Mouse (Mus musculus) inflammation-experienced regulatory T-cells, adult 6 months (primary cell): ENCODE measurements at regions not wholly inside any gene's neighbourhood (a gene's known extent, or its start where the extent isn't known, plus 50 kb on each side); places are given as distances from the start of the nearest gene placed in this dataset.

Experiments used
- ATAC-seq: one replicate; pipeline ENCODE4 v1.8.0; 2017

- ATAC-seq = no peak
Measured at GRCm38 (mm10) chr1:193928607-193929006, 558.5 kb upstream of the Camk1g start.

GRCm38 (mm10) chr1:193922756-193923155 is 552.7 kb upstream of the Camk1g start:
- no peak for ATAC-seq

GRCm38 (mm10) chr1:193919243-193919642 is 549.1 kb upstream of the Camk1g start:
- ATAC-seq = no peak

- ATAC-seq = no peak
Measured at GRCm38 (mm10) chr1:193905711-193906110, 535.6 kb upstream of the Camk1g start.

- ATAC-seq = no peak
Measured at GRCm38 (mm10) chr1:193894072-193894471, 524.0 kb upstream of the Camk1g start.

- no peak for ATAC-seq
Measured at GRCm38 (mm10) chr1:193876540-193876939, 506.4 kb upstream of the Camk1g start.

GRCm38 (mm10) chr1:193876121-193876520 is 506.0 kb upstream of the Camk1g start:
- ATAC-seq = no peak

- no peak for ATAC-seq
Measured at GRCm38 (mm10) chr1:193875287-193875686, 505.2 kb upstream of the Camk1g start.

GRCm38 (mm10) chr1:193870731-193871130 is 500.6 kb upstream of the Camk1g start:
- ATAC-seq = no peak

GRCm38 (mm10) chr1:193868639-193869320 is 498.7 kb upstream of the Camk1g start:
- ATAC-seq = no peak

- no peak for ATAC-seq
Measured at GRCm38 (mm10) chr1:193860767-193861299, 490.7 kb upstream of the Camk1g start.

GRCm38 (mm10) chr1:193860354-193860753 is 490.3 kb upstream of the Camk1g start:
- no peak for ATAC-seq

- no peak for ATAC-seq
Measured at GRCm38 (mm10) chr1:193859257-193860125, 489.4 kb upstream of the Camk1g start.

- ATAC-seq = no peak
Measured at GRCm38 (mm10) chr1:193847922-193848321, 477.8 kb upstream of the Camk1g start.

GRCm38 (mm10) chr1:193844868-193845267 is 474.8 kb upstream of the Camk1g start:
- ATAC-seq = no peak

GRCm38 (mm10) chr1:193844461-193844860 is 474.4 kb upstream of the Camk1g start:
- ATAC-seq = no peak

GRCm38 (mm10) chr1:193800998-193801397 is 430.9 kb upstream of the Camk1g start:
- ATAC-seq = no peak

GRCm38 (mm10) chr1:193790579-193790978 is 420.5 kb upstream of the Camk1g start:
- no peak for ATAC-seq

GRCm38 (mm10) chr1:193788496-193788895 is 418.4 kb upstream of the Camk1g start:
- no peak for ATAC-seq

GRCm38 (mm10) chr1:193787417-193787816 is 417.3 kb upstream of the Camk1g start:
- ATAC-seq = no peak

- ATAC-seq = no peak
Measured at GRCm38 (mm10) chr1:193784966-193785365, 414.9 kb upstream of the Camk1g start.

GRCm38 (mm10) chr1:193784526-193784925 is 414.4 kb upstream of the Camk1g start:
- no peak for ATAC-seq

GRCm38 (mm10) chr1:193778181-193778580 is 408.1 kb upstream of the Camk1g start:
- ATAC-seq = no peak

- ATAC-seq = no peak
Measured at GRCm38 (mm10) chr1:193769546-193769945, 399.4 kb upstream of the Camk1g start.
